Mouse (Mus musculus) ovary, postnatal 14 days (tissue): Measurements from ENCODE around the gene Map2k6.

Experiments
- DNase-seq: peaks from one replicate; pipeline ENCODE4 v3.0.0; 2022; ENCODE audit warnings: low spot score

The Map2k6 gene

DNA sequence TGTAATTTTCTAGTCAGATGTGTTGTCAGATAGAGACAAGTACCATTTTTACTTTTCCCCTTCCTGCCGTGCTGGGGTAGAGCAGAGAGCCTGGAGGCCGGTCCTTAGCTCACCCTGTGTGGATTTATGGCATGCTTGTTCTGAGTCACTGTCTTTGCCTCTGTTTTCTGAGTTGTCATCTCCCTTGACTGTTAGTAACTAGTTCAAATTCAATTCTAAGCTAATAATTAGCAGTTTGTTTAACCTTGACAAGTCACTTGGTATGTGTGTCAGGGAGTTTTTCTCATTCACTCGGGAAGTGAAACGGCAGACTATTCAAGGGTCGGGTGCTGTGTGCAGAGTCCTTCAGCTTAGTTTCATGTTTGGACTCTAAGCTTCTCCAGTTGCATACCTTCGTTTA, 86.2 kb downstream of the Map2k6 start:
- DNase-seq = no peak

DNA sequence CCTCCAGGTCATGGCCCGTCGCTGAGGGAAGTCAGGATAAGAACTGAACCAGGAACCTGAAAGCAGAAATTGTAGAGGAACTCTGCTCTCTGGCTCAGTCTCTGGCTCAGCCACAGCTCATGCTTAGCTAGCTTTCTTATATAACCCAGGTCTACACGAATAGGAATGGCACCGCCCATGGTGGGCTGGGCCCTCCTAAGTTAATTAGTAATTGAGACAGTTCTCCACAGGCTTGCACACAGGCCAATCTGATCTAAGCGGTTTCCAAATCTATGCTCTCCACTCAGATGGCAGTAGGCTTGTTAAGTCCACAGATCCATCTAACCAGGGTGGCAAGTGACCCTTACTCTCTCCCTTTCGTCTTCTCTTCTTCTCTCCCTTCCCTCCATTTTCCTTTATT, 88.9 kb downstream of the Map2k6 start:
- DNase-seq = no peak

DNA sequence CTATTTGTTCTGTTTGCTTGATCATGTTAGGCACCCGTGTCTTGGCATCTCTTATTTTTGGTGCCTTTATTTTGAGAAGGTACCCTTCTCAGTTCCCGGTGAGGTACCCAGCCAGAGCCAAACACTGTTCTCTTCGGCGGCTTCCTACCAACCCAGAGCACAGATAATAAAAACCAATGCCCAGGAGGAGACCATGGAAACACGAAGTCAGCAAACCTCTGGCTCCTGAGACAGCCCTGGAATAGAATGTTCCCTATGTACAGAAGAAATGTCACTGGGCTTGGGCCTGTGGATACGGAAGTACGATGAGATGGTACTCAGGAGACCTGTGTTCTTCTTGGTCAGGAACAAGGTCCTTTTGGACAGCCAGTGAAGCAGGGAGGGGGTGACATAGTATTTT, 89.4 kb downstream of the Map2k6 start:
- DNase-seq = no peak

DNA sequence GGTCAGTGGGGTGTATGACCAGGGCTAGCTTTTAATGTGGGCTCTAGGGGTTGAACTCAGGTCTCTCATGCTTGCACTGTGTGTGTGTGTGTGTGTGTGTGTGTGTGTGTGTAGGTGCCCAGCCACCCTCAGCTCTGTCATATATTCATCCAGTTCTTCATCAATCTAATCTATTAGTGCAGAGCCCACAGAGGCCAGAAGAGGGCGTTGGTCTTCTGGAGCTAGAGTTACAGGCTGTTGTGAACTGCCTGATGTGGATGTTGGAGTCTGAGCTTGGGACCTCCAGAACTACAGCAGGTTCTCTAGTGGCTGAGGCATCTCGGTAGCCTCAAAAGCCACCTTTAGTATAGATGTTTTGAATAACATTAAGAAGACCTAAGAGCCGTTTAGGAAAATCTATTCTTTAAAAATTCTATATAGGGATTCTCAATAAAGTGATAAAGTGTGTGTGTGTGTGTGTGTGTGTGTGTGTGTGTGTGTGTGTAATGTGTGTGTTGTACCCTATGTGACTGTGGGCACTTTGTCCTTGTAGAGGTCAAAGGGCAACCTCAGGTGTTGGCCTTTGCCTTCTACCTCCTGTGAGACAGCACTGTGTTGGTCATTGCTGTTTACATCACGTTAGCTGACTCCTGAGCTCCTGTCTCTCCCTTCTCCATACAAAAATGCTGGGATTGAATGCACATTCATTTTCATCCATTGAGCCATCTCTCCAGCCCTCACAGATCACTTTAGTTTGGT, 96.6 kb downstream of the Map2k6 start:
- DNase-seq = no peak

DNA sequence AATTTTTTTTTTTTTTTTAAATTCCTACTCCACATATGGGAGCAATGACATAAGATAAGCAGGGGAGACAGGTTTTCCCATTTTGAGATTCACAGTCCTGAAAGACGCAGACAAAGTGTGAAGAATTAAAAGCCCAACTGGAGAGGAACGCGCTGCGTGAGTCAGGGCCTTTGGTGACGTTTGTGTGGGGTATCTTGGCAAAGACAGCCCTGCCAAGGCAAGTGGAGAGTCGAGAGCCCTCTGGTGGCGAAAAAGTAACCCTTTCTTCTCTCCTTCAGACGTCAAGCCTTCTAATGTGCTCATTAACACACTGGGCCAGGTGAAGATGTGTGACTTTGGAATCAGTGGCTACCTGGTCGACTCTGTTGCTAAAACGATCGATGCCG, 97.1 kb downstream of the Map2k6 start:
- DNase-seq = no peak

DNA sequence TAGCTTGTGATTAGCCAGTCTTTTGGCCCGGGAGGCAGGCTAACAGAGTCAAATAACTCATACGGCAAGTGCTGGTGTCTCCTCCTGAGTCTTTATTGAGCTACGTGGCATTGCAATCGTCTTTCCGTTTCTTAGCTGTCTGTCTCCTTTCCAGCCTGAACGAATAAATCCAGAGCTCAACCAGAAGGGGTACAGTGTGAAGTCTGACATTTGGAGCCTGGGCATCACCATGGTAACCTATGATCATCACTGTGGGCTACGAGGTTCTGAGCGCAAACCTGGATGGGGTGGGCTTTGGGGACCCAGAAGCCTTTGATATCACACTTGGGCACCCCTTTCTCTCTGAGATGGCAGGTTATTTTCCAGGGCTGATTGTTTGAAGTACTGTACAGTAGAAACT, 98.8 kb downstream of the Map2k6 start:
- DNase-seq = no peak

DNA sequence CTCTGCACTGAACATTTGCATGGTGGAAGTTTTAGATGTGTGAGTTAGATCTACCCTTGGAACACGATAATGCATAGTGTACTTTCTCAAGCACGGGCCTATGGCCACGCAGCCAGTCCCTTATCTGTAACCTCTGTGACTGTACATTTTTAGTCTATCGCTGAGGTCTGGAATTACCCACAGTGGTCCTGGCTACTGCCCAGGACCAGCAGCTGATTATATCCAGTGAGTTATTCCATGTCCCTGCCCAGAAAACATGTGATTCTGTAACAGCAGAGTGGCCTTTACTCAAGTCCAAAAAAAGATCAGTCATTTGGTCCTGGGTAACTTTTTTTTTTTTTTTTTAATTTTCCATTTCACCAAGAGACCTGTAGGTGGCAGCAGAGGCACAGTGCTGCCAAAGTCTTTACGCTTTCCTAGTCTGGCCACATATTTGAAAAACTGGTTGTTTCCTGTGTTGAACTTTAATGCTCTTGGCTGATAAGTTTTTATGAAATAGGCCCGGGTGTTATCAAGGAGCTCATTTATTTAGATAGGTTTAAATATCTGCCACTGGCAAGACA, 99.8 kb downstream of the Map2k6 start:
- no peak for DNase-seq

DNA sequence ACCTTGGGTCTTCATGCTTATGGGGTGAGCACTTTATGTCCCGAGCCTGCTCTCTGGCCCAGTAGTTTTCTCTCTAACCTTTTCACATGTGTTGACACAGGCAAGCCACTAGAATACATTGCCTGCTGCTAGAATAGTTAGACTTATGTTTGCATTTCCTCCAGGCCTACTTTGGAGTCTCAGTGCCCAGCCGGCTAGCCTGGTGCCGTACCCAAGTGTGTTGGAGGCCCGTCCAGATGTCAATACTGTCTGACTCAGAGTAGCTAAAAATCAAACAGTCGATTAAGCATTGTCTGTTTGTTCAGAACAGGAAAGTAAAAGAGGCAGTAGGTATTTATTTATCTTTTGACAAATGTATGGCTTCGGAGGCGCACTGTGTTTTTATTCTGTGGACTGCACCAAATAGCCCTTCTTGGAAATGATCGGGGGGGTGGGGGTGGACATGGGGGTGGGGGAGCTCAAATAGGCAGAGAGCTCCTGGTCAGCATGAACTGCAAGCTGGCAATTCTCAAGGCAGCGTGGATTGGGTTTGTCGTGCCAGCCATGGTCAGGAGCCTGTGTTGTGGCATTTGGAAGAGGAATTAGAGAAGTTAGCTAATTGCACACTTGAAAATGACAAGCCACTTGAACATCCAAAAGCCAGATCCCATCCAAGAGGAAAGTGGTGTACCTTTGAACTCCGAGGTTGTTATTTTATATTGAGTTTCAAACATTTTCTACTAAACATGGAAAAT, 104.2 kb downstream of the Map2k6 start:
- DNase-seq = no peak

DNA sequence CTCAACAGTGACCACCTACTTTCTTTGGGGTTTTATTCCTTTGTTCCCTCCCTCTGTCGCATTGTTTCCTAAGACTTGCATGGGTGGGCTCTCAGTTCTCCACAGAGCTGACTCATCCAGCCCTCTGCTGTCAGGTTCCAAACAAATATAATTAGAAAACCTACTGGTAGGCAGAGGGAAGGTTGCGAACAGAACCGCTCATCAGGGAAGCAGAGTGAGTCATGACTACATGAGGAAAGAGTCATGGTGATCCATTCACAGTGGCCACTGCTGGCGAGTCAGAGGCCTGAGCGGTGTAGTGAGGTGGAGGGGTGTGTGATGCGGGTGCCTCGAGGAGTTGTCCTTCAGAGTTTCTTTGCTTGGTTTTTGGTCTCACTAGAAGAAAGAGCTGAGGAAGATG, 112.5 kb downstream of the Map2k6 start:
- DNase-seq = no peak

DNA sequence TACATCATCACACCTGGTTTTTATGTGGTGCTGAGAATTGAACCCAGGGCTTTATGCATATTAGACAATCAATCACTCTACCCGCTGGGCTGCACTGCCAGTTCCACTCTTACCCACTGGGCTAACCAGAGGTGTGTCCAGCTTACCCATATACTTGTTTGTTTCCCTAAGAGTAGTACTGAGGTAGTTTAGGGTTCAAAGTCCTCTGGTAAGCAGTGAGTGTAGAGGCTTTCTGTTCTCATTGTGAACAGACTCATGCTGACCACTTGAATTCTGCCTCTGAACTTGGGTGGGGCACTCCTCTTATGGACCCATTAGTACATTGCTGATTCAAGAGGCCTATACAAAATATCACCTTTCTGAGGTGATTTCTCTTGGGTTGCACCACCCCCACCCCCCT, 119.7 kb downstream of the Map2k6 start:
- DNase-seq = no peak

DNA sequence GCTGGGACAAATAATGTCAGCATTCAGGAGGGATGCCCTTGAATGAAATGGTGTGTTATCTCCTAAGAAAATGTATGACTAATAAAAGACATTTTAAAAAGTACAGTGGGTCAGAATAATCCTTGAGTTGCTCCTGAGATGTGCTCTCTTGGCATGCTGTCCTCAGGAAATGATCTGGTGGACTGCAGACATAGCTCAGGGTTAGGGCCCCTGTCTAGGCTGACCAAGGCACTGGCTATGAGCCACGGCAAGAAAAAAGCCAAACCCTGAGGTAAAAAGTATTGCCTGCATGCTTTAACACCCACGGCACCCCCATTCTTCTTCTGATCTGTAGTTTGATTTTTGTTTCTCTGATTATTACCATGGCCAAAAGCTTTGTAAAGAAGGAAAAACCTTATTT, 124.0 kb downstream of the Map2k6 start:
- DNase-seq = no peak

DNA sequence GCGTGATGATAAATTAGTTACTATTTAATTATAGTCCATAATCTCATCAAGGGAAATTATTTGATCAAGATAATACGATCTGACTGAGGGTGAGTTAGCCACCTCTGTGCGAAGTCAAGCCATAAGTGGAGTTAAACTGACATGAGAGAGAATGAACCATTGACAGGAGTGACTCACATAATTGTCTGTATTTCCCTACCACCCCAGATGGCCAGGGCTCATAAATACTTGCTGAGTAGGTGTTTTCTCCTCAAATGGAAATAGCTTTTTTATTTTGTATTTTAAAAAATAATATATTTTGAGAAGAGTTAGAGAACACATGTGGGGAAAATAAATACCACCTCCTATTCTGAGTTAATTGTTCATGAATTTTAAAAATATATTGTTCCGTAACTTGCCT, 127.2 kb downstream of the Map2k6 start:
- DNase-seq = no peak

DNA sequence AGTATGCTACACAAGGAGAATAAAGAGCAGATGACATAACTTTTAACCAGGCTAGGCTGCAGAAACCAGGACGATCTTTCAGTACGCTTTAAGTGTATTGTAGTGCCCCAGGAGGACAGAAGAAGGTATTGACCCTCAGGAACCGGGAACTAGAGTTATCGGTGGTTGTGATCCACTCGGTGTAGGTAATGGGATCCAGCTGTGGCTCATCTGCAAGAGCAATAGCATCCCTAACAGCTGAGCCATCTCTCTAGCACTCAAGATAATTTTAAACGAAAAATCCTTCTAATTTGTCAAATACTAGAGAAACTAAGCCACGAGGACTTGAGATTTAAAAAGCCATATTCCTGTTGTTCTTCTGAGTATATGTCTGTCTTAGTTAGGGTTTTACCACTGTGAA, 132.2 kb downstream of the Map2k6 start:
- DNase-seq = no peak

DNA sequence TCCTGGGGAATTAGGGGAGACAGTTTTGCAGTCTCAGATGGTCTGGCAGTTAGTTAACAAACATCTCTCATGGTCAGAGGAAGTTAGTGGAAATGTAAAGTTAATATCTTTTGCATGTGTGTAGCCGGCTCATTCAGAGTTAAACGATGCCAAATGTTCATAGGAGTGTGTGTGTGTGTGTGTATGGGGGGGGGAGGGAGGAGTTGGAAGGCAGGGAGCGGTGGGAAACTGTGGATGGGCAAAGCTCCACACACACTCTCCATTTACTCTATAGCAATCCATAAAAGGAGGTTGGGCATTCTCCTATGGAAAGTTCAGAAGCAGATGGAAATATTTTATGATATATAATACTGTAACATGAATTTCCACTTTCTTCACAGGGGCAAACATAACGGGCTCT, 135.9 kb downstream of the Map2k6 start:
- no peak for DNase-seq

DNA sequence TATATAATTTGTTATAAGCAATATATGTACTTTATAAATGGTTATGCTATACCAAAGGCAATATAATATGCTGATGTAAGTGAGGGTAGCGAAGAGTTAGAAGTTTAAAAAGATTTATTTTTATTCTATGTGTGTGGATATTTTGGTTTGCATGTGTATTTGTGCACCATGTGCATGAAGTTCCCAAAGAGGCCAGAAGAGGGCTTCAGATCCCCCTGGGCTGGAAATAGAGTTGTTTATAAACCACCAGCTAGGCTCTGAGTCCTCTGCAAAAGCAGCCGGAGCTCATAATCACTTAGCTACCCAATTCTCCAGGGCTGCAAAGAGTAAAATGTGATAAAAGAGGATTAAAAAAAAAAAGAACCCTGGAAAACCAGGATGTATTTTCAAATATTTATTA, 137.6 kb downstream of the Map2k6 start:
- no peak for DNase-seq

DNA sequence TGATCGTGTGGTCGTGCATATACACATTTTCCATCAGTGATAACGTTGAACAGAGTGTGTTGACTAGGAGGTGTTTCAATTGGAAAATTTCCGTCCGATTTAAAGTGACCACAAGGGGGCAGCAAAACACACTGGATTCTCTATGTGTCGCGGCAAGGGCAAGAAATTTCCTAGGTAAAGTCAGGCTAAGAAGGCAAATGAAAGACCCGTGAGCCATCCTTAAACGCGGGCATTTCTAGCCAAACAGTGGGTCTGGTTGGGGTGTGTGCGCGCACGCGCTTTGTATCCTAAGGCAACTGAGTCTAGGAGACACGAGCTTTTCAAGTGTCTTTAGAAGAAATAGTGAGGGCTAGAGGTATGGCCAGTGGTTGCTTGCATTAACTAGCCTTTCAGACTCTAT, 138.7 kb downstream of the Map2k6 start:
- DNase-seq = peak; percentile 66

DNA sequence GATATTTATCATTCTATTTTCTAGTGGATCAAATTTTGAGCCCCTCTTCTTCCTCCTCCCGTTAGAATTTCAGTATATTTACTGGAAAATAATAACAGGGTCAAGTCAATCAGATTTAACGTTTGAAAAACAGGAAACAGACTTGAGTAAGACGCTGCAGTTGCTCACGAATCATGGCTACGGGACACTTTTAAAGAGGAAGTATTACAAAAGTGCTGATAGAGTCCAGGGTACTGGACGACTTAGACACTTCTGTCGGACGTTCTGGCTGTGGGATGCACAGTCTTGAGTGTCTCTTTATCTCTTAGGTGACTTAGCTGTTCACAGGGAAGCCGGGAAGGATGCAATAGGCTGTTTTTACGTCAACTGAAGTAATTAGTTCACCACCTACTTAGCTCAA, 139.3 kb downstream of the Map2k6 start:
- no peak for DNase-seq

DNA sequence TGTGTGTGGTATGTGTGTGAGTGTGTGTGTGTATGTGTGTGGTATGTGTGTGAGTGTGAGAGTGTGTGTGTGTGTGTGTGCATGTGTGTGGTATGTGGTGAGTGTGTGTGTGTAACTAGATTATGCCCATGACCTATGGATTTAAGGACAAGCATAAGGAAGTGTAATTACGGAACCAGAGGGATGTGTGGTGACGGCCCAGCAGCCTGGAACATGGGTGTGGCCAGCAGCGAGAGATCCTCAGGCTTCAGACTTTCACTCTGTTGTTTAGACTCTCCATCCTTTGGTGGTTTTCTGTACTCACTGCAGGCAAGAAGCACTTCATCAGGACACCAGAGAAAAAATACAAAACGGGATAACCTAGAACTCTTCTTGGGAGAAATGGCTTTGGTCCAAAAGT, 143.0 kb downstream of the Map2k6 start:
- DNase-seq = no peak

DNA sequence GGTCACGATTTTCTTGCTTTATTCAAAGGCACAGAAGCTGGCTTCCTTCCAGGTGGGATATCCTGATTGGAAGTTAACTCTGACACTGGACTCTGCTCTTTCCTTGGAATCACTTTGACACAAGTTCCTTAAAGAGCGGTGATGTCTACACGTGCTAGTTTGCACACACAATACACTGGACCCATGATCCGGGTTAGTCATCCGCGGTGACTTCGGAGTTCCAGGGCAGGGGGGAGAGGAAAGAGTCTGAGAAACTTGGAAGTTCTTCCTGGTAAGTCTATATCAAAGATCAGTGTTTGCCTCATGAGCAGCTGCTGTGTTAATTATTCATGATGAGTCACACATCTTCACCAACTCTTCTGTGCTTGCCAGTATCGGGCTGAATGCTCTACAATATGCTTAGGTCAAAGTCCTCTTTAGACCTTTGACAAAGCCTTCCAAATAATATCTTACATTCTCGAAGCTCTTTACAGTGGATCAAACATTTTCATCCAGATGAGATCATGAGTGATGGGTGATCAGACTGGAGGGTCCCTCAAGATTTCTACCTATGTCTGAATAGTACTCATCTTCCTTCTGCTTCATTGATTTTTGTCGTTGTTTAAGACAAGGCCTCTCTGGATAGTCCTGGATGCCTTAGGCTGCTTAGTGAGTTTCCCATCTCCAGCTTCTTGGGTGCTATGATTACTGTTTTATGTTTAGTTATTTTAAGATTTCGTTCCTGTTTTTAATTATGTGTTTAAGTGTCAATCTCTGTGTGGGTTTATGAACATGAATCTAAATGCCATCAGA, 145.7 kb downstream of the Map2k6 start:
- DNase-seq = no peak

DNA sequence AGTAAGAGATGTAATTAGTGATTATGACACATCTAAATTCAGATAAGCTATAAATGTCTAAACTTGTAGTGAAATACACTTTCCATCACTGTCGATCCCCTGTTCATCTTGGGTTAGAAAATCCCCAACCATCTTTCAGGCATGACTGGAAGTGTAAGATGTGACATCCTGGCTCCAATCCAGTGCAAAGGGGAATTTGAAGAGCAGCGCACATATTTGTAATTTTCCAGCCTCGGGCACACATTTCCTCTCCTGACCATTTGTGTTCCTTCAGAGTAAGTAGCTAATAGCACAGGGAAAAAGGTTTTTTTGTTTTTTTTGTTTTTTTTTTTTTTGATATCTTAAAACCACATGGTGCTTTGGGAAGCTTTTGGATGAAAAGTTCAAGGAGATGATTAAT, 146.5 kb downstream of the Map2k6 start:
- DNase-seq = no peak

DNA sequence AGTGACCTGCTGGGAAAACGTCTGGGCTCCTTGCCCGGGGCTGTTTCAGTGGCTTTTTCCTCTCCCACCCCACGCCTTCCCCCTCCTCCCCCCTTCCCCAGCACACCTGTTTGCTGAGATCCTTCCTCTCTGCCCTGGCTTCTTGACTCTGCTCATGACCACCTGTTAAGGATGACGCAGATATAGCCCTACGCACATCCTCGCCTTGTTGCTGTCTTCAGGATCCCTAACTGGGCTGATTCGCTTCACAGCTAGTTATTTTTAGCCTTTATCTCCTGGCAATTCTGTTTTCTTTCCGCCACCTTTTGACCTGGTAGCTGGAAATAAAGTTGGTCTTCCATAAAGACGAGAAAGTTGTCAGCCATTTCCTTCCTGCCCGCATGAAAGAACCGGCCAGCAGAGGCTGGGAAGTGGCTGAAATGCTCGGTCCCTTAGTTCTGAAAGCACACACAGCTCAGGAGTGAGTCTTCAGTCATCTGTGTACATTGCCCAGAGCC, 152.6 kb downstream of the Map2k6 start:
- DNase-seq = no peak

DNA sequence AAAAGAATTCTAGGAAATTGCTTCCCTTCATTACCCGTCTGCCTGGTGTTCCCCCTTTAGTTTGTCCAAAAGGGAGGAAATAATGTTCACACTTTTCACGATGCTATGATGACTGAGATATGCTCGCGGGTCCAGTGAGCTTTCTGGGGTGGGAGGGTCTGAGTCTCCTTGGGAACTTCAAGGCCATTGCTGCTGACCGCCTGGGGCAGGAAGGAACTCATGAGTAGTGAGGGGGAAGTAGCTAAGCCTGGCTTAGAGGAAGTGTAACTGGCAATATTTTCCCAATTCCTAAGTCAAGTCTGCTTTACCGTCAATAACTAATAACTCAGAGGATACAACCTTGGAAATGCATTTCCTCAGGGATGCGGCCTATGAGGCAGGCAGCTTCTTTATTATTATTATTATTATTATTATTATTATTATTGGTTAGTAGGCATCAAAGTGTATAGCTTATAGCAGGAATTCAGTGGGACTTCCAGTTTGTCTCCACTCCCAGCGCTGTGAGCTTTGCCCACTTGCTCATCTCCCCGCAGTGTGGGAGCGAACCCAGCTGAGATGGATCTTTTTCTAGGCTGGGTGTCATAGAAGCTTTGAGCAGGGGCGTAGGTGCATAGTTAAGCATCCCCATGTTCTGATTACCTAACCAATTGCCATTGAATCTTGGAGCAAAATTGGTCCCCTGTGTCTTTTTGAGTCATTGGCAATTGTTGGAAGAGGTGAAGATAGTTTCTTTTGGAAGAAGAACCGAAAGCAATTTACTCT, 163.6 kb downstream of the Map2k6 start:
- no peak for DNase-seq
